Mouse (Mus musculus) thymus, postnatal 10 days (tissue): ENCODE data around the gene Fbxo36.

ENCODE experiments used
- DNase-seq, 2 experiments: peaks; one replicate each; pipeline ENCODE4 v3.0.0; 2021; ENCODE audit warnings: low spot score in 2 of 2

The Fbxo36 gene

DNA sequence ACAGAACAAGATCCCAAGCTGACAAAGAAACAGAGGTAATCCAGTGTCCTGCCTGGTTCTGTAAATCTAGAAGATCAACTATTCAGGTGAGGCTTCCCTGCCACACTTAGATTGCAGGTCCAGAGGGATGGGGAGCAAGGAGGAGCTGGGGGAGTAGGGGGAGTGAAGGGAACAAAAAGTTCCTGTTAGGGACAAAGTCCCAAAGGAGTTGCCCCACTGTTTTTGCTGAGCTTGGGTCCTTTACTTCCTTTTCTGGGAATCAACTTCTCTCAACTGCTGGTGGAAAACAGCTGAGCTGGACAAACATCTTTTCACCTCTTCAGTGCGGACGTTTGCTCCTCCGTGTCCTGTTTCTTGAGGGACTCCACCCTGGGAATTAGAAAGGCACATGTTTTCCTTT, 106.3 kb downstream of the Fbxo36 start:
- no peak for DNase-seq

DNA sequence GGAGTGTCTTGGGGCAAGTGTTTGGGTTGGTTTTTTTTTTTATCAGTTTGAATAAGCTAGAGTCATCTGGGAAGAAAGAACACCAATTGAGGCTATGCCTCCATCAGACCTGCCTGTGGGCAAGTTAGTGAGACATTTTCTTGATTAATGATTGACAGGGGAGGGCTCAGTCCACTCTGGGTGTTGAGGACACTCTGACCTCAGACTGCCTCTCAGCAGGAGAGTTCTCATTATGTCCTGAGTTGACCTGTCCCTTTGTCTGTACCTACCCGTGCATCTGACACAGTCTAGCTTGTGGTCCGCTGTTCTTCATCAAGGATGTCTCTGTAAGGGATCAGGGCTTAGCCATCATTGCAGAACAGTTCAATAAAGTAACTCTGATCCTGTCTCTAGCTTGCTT, 107.7 kb downstream of the Fbxo36 start:
- DNase-seq: no peak
